ENCODE assay signal across 28 mouse cellular contexts in genomic region chr10:4694336-4694865, GRCm38 (mm10).
DNase-seq lines count a peak whose midpoint lies in the region; ATAC-seq and TF ChIP-seq lines count a peak whose summit lies in the region.
"Had no signal": no experiment of that assay in that cellular context is flagged by ENCODE, and none has a peak within 500 bp of the region (broad histone marks: within the 10 kb centered on the region; RNA-seq: fewer than 3 reads in every experiment).

No protein-coding gene starts in this region.

- no peaks in the 10 kb centered on the region for H3K9me3 ChIP-seq in hindbrain, embryonic 10.5 days
- no peaks in the 10 kb centered on the region for H3K9me3 ChIP-seq in hindbrain, embryonic 12.5 days (replicated peaks)
- H3K9me3 ChIP-seq in limb, embryonic 10.5 days (replicated peaks): no peaks in the 10 kb centered on the region
- H3K9me3 ChIP-seq in heart, embryonic 12.5 days (replicated peaks): no peaks in the 10 kb centered on the region
- no peaks in the 10 kb centered on the region for H3K9me3 ChIP-seq in liver, postnatal 0 days (ENCODE audit: low read length)
- H3K9me3 ChIP-seq: embryonic facial prominence, embryonic 13.5 days; forebrain, embryonic 10.5 days; forebrain, embryonic 15.5 days; heart, embryonic 15.5 days; liver, embryonic 12.5 days; midbrain, embryonic 13.5 days had no signal

- H3K4me1 ChIP-seq in hindbrain, embryonic 10.5 days (replicated peaks): no peaks in the 10 kb centered on the region
- no peaks in the 10 kb centered on the region for H3K4me1 ChIP-seq in hindbrain, embryonic 12.5 days
- H3K4me1 ChIP-seq in limb, embryonic 10.5 days: peaks cover 4% of the 10 kb centered on the region; the same call in 1 of the 2 replicates
- H3K4me1 ChIP-seq in heart, embryonic 12.5 days (replicated peaks): no peaks in the 10 kb centered on the region
- H3K4me1 ChIP-seq in liver, postnatal 0 days (ENCODE audit: insufficient read depth): no peaks in the 10 kb centered on the region
- H3K4me1 ChIP-seq: embryonic facial prominence, embryonic 13.5 days; forebrain, embryonic 10.5 days; forebrain, embryonic 15.5 days; heart, embryonic 15.5 days; liver, embryonic 12.5 days; midbrain, embryonic 13.5 days had no signal

- no peak overlapping the region for H3K4me2 ChIP-seq in hindbrain, embryonic 12.5 days (replicated peaks)
- H3K4me2 ChIP-seq in heart, embryonic 12.5 days: no peak overlapping the region
- H3K4me2 ChIP-seq in liver, postnatal 0 days (ENCODE audit: low read depth, low read length): no peak overlapping the region
- H3K4me2 ChIP-seq: embryonic facial prominence, embryonic 13.5 days; forebrain, embryonic 15.5 days; heart, embryonic 15.5 days; hindbrain, embryonic 14.5 days; liver, embryonic 12.5 days; midbrain, embryonic 13.5 days had no signal

- no peak for TF ChIP-seq CTCF in liver, postnatal 0 days (IDR thresholded peaks at IDR 0.05; ENCODE audit: low read depth)

- no peak overlapping the region for H3K9ac ChIP-seq in hindbrain, embryonic 12.5 days
- no peak overlapping the region for H3K9ac ChIP-seq in heart, embryonic 12.5 days
- H3K9ac ChIP-seq in liver, postnatal 0 days (replicated peaks): no peak overlapping the region
- H3K9ac ChIP-seq: embryonic facial prominence, embryonic 13.5 days; forebrain, embryonic 15.5 days; heart, embryonic 15.5 days; hindbrain, embryonic 14.5 days; liver, embryonic 12.5 days; midbrain, embryonic 13.5 days had no signal

- H3K4me3 ChIP-seq in hindbrain, embryonic 10.5 days: no peak overlapping the region
- no peak overlapping the region for H3K4me3 ChIP-seq in hindbrain, embryonic 12.5 days
- H3K4me3 ChIP-seq in limb, embryonic 10.5 days: no peak overlapping the region
- H3K4me3 ChIP-seq in heart, embryonic 12.5 days: no peak overlapping the region
- H3K4me3 ChIP-seq in liver, postnatal 0 days (ENCODE audit: low read depth, low read length): no peak overlapping the region
- H3K4me3 ChIP-seq: embryonic facial prominence, embryonic 13.5 days; forebrain, embryonic 10.5 days; forebrain, embryonic 15.5 days; heart, embryonic 15.5 days; liver, embryonic 12.5 days; megakaryocyte, embryonic 14.5 days; midbrain, embryonic 13.5 days had no signal

- H3K36me3 ChIP-seq in hindbrain, embryonic 10.5 days: no peaks in the 10 kb centered on the region
- no peaks in the 10 kb centered on the region for H3K36me3 ChIP-seq in hindbrain, embryonic 12.5 days
- H3K36me3 ChIP-seq in limb, embryonic 10.5 days: no peaks in the 10 kb centered on the region
- no peaks in the 10 kb centered on the region for H3K36me3 ChIP-seq in heart, embryonic 12.5 days
- H3K36me3 ChIP-seq in liver, postnatal 0 days (replicated peaks; ENCODE audit: insufficient read depth, low read length): no peaks in the 10 kb centered on the region
- H3K36me3 ChIP-seq: embryonic facial prominence, embryonic 13.5 days; forebrain, embryonic 10.5 days; forebrain, embryonic 15.5 days; heart, embryonic 15.5 days; liver, embryonic 12.5 days; midbrain, embryonic 13.5 days had no signal

- no peak overlapping the region for H3K27ac ChIP-seq in hindbrain, embryonic 10.5 days
- H3K27ac ChIP-seq in hindbrain, embryonic 12.5 days: no peak overlapping the region
- no peak overlapping the region for H3K27ac ChIP-seq in limb, embryonic 10.5 days
- no peak overlapping the region for H3K27ac ChIP-seq in heart, embryonic 12.5 days (ENCODE audit: poor library complexity, severe bottlenecking)
- H3K27ac ChIP-seq in liver, postnatal 0 days (ENCODE audit: low read depth): no peak overlapping the region
- H3K27ac ChIP-seq: embryonic facial prominence, embryonic 13.5 days; forebrain, embryonic 10.5 days; forebrain, embryonic 15.5 days; heart, embryonic 15.5 days; hindbrain, embryonic 14.5 days; liver, embryonic 12.5 days; midbrain, embryonic 13.5 days had no signal

- WGBS in hindbrain, embryonic 10.5 days: 79% methylated on average over 7 of the region's 7 CpGs
- 70% methylated on average over 7 of the region's 7 CpGs for WGBS in hindbrain, embryonic 12.5 days
- WGBS in limb, embryonic 10.5 days: 57% methylated on average over 7 of the region's 7 CpGs
- WGBS in heart, embryonic 12.5 days: 80% methylated on average over 7 of the region's 7 CpGs
- WGBS in liver, postnatal 0 days (ENCODE audit: insufficient replicate concordance): 79% methylated on average over 7 of the region's 7 CpGs

- peak; percentile 9 for DNase-seq in hindbrain, embryonic 10.5 days (ENCODE audit: low spot score)
- DNase-seq in NIH3T3 (ENCODE audit: low read depth): peak; percentile 41
- DNase-seq in embryo, embryonic 10.5 days (ENCODE audit: low spot score): peak; percentile 42
- DNase-seq in limb, embryonic 10.5 days (ENCODE audit: low spot score): peak; percentile 34
- no peak for DNase-seq in frontal cortex, postnatal 36 days (ENCODE audit: low spot score in 2 of 2)
- DNase-seq in liver, postnatal 0 days: no peak
- DNase-seq: adrenal gland, postnatal 36 days; B cell, adult 2 months; cerebellum, adult 18-20 months; cerebellum, postnatal 10 days; gastrocnemius, postnatal 10 days; lung, adult 18-20 months; lung, postnatal 4 days; right cerebral cortex, postnatal 4 days; thymus, adult 2 months had no signal

- no peak for TF ChIP-seq EP300 in liver, postnatal 0 days (IDR thresholded peaks at IDR 0.05; ENCODE audit: low read depth)

- ATAC-seq in hindbrain, embryonic 12.5 days (ENCODE audit: low FRiP score): no peak
- no peak for ATAC-seq in heart, embryonic 12.5 days (ENCODE audit: insufficient number of reproducible peaks, low FRiP score)
- no peak for ATAC-seq in liver, postnatal 0 days
- ATAC-seq: activated CD4-positive, CD25-positive, alpha-beta regulatory T cell, adult 4 months; forebrain, embryonic 15.5 days; intestine, postnatal 0 days; liver, embryonic 12.5 days; lung, postnatal 0 days; midbrain, embryonic 13.5 days had no signal

- H3K27me3 ChIP-seq in hindbrain, embryonic 10.5 days (ENCODE audit: insufficient read depth, poor library complexity, severe bottlenecking): no peaks in the 10 kb centered on the region
- no peaks in the 10 kb centered on the region for H3K27me3 ChIP-seq in hindbrain, embryonic 12.5 days
- H3K27me3 ChIP-seq in limb, embryonic 10.5 days (ENCODE audit: low read depth, poor library complexity, severe bottlenecking): no peaks in the 10 kb centered on the region
- H3K27me3 ChIP-seq in heart, embryonic 12.5 days (replicated peaks): no peaks in the 10 kb centered on the region
- no peaks in the 10 kb centered on the region for H3K27me3 ChIP-seq in liver, postnatal 0 days (ENCODE audit: insufficient read depth, low read length)
- H3K27me3 ChIP-seq: embryonic facial prominence, embryonic 13.5 days; forebrain, embryonic 15.5 days; heart, embryonic 15.5 days; liver, embryonic 12.5 days; midbrain, embryonic 13.5 days had no signal

Comparison
In these comparisons a context has a peak if more than half of its experiments do, and no peak if none do; other contexts are left out.
1. DNase-seq: peak in hindbrain, embryonic 10.5 days (single experiment), NIH3T3 (single experiment), embryo, embryonic 10.5 days (single experiment) and limb, embryonic 10.5 days (single experiment); none in frontal cortex, postnatal 36 days (0 of 2) and liver, postnatal 0 days (single experiment).